Mouse (Mus musculus) olfactory bulb, adult 2 months (tissue): ENCODE results near the gene Mtmr14.

ENCODE experiments used
- CTCF ChIP-seq: fragments of 200-500 bp; IDR thresholded peaks from 2 replicates; pipeline ENCODE4 v1.5.1; 2012; ENCODE audit warnings: low read depth, mild to moderate bottlenecking, low read length, moderate library complexity; ENCODE audit not compliant: insufficient read depth
- POLR2A ChIP-seq: fragments of 200-500 bp; IDR thresholded peaks from 2 replicates; pipeline ENCODE4 v1.6.1; 2012; ENCODE audit warnings: mild to moderate bottlenecking, low read depth, low read length, moderate library complexity; ENCODE audit not compliant: insufficient read depth

GRCm38 (mm10) chr6:113254899-113255298, 17.3 kb downstream of the Mtmr14 start:
- TF ChIP-seq POLR2A, result no peak
- no peak for TF ChIP-seq CTCF
